Mouse (Mus musculus): ENCODE data around the gene Itsn1. TPM values are rescaled to one million over a fixed set of nuclear protein-coding genes. Genes with fewer than 3 reads are reported as not detected.

Itsn1 gene
- polyA plus RNA-seq, 1 experiment = 24.3 TPM

DNA sequence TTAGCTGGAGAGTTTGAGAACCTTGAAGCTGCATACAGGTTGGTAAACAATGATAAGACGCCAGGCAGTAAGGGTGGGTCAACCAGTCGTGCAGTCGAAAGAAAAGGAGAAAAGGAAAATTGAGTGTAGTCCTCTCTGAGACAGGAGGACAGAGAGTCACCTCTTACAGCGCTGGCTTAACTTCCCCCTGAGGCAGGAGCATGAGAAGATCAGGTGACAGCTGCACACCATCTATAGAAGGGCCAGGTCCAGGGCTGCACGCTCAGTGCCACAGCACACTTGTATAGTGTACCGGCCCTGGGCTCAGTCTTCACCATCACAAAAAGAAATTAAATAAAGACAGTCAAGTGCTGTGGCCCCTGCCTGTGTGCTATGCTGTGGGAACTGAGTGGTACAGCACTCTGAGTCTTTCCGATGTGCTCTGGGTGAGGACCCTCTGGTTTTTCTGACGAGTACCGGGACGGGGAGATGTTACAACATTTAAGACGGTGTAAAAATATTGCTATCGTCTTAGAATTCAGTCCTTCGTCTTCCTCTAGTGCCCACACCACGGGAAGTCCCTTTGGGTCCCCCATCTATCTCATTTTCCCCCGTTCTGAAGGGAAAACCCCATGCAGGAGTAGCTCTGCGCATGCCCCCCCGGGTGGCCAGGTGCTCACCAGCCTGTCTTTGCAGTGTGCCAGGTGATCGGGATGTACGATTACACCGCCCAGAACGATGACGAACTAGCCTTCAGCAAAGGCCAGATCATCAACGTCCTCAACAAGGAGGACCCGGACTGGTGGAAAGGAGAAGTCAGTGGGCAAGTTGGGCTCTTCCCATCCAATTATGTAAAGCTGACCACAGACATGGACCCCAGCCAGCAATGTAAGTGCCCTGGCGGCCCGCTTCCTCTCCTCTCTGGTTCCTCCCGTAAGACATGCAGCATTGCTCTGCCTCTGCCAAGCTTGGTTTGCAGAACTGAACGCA, 140.1 kb downstream of the Itsn1 start:
- peaks cover 10% of the 10 kb centered on the region for H3K36me3 ChIP-seq (ENCODE audit: control insufficient read depth, insufficient read depth)

DNA sequence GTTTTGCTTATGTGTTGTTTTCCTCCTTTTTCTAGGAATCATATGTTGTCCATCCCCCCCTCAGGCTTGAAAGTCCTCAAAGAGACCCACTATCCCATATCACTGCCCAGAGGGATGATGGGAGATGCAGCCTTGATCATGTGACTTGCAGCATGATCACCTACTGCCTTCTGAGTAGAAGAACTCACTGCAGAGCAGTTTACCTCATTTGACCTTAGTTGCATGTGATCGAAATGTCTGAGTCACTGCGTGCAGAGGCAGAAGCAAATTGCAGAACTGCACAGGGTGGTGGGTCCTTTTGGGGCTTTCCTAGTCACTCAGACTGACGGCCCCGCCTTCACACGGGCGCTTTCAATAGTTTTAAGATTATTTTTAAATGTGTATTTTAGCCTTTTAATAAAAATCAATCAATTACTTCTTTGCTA, 141.1 kb downstream of the Itsn1 start:
- H3K4me3 ChIP-seq (ENCODE audit: insufficient read depth, poor library complexity, severe bottlenecking) = no peak overlapping the region
- no peak overlapping the region for H3ac ChIP-seq (ENCODE audit: control insufficient read depth, insufficient read length, low read depth)

More for the DNA sequence above, 140.1 kb downstream of the Itsn1 start:
- H3K79me3 ChIP-seq (ENCODE audit: low read depth) = no peaks in the 10 kb centered on the region
- TF ChIP-seq USF1 (IDR thresholded peaks at IDR 0.05; ENCODE audit: low read depth) (no peak), CEBPB (IDR thresholded peaks at IDR 0.05; ENCODE audit: low read depth) (no peak), CTCF (IDR thresholded peaks at IDR 0.05; ENCODE audit: control insufficient read depth, insufficient read depth, insufficient read length) (no peak), MYOG (IDR thresholded peaks at IDR 0.05; ENCODE audit: control insufficient read depth, extremely low read depth, insufficient read length) (no peak), MYOD1 (IDR thresholded peaks at IDR 0.05; ENCODE audit: control insufficient read depth, insufficient read length, low read depth) (no peak), MAX (IDR thresholded peaks at IDR 0.05) (no peak), FOSL1 (IDR thresholded peaks at IDR 0.05; ENCODE audit: insufficient read depth, low read length, poor library complexity, severe bottlenecking) (no peak)
- no peaks in the 10 kb centered on the region for H3K79me2 ChIP-seq (ENCODE audit: control insufficient read depth, insufficient read depth)
- no peak overlapping the region for H3ac ChIP-seq (ENCODE audit: control insufficient read depth, insufficient read length, low read depth)
- no peak overlapping the region for H3K4me3 ChIP-seq (ENCODE audit: insufficient read depth, poor library complexity, severe bottlenecking)
- no peaks in the 10 kb centered on the region for H3K27me3 ChIP-seq (ENCODE audit: control insufficient read depth, insufficient read depth, insufficient read length)

DNA sequence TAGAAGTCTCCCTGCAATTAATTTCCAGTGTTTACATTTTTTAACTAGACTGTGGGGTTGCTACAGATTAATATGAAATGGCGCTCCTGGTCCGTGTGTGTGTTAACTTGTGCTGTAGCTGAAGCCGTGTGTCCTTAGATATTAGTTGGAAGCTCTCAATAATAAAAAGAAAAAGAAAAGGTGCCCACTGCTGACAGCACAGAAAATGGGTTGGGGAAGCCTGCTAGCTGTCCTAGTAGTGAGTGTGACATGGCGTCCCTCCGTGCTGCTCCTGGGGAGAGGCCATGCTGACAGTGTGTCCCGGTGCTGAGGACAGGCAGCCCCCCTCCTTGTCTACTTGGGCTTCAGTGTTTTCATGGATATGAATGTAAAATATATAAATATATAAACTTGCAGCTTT, 142.1 kb downstream of the Itsn1 start:
- no peaks in the 10 kb centered on the region for H3K27me3 ChIP-seq (ENCODE audit: control insufficient read depth, insufficient read depth, insufficient read length)
- H3K79me3 ChIP-seq (ENCODE audit: low read depth) = no peaks in the 10 kb centered on the region
- peaks cover 8% of the 10 kb centered on the region for H3K36me3 ChIP-seq (ENCODE audit: control insufficient read depth, insufficient read depth)
- no peaks in the 10 kb centered on the region for H3K79me2 ChIP-seq (ENCODE audit: control insufficient read depth, insufficient read depth)
- H3ac ChIP-seq (ENCODE audit: control insufficient read depth, insufficient read length, low read depth) = no peak overlapping the region
- H3K4me3 ChIP-seq (ENCODE audit: insufficient read depth, poor library complexity, severe bottlenecking) = no peak overlapping the region
- TF ChIP-seq CTCF (IDR thresholded peaks at IDR 0.05; ENCODE audit: control insufficient read depth, insufficient read depth, insufficient read length) (no peak), CEBPB (IDR thresholded peaks at IDR 0.05; ENCODE audit: low read depth) (no peak), MYOG (IDR thresholded peaks at IDR 0.05; ENCODE audit: control insufficient read depth, extremely low read depth, insufficient read length) (no peak), FOSL1 (IDR thresholded peaks at IDR 0.05; ENCODE audit: insufficient read depth, low read length, poor library complexity, severe bottlenecking) (no peak), USF1 (IDR thresholded peaks at IDR 0.05; ENCODE audit: low read depth) (no peak), MAX (IDR thresholded peaks at IDR 0.05) (no peak), MYOD1 (IDR thresholded peaks at IDR 0.05; ENCODE audit: control insufficient read depth, insufficient read length, low read depth) (no peak)

More for the DNA sequence above, 141.1 kb downstream of the Itsn1 start:
- no peaks in the 10 kb centered on the region for H3K79me3 ChIP-seq (ENCODE audit: low read depth)
- no peak for TF ChIP-seq USF1 (IDR thresholded peaks at IDR 0.05; ENCODE audit: low read depth)
- H3K36me3 ChIP-seq (ENCODE audit: control insufficient read depth, insufficient read depth) = peaks cover 8% of the 10 kb centered on the region
- H3K27me3 ChIP-seq (ENCODE audit: control insufficient read depth, insufficient read depth, insufficient read length) = no peaks in the 10 kb centered on the region
- no peaks in the 10 kb centered on the region for H3K79me2 ChIP-seq (ENCODE audit: control insufficient read depth, insufficient read depth)

DNA sequence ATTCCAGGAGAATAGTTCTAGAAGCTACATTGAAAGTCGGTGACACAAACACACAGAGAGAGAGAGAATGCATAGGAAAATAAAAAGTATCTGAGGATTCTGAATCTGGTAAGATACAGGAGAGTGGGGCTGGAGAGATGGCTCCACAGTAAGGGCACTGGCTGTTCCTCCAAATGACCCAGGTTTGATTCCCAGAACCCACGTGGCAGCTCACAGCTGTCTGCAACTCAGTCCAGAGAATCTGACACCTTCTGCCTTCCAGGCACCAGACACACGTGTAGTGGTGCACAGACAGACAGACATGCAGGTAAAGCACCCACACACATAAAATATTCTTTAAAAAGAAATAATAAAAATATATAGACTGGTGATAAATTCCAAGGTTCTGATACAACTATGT, 144.6 kb downstream of the Itsn1 start:
- TF ChIP-seq MAX (IDR thresholded peaks at IDR 0.05) (no peak), MYOD1 (IDR thresholded peaks at IDR 0.05; ENCODE audit: control insufficient read depth, insufficient read length, low read depth) (no peak), CTCF (IDR thresholded peaks at IDR 0.05; ENCODE audit: control insufficient read depth, insufficient read depth, insufficient read length) (no peak), FOSL1 (IDR thresholded peaks at IDR 0.05; ENCODE audit: insufficient read depth, low read length, poor library complexity, severe bottlenecking) (no peak), MYOG (IDR thresholded peaks at IDR 0.05; ENCODE audit: control insufficient read depth, extremely low read depth, insufficient read length) (no peak), CEBPB (IDR thresholded peaks at IDR 0.05; ENCODE audit: low read depth) (no peak), USF1 (IDR thresholded peaks at IDR 0.05; ENCODE audit: low read depth) (no peak)
- Histone ChIP-seq H3K27me3 (ENCODE audit: control insufficient read depth, insufficient read depth, insufficient read length) (no peaks in the 10 kb centered on the region), H3K79me3 (ENCODE audit: low read depth) (no peaks in the 10 kb centered on the region), H3K36me3 (ENCODE audit: control insufficient read depth, insufficient read depth) (peaks cover 5% of the 10 kb centered on the region), H3ac (ENCODE audit: control insufficient read depth, insufficient read length, low read depth) (no peak overlapping the region), H3K79me2 (ENCODE audit: control insufficient read depth, insufficient read depth) (no peaks in the 10 kb centered on the region), H3K4me3 (ENCODE audit: insufficient read depth, poor library complexity, severe bottlenecking) (no peak overlapping the region)

DNA sequence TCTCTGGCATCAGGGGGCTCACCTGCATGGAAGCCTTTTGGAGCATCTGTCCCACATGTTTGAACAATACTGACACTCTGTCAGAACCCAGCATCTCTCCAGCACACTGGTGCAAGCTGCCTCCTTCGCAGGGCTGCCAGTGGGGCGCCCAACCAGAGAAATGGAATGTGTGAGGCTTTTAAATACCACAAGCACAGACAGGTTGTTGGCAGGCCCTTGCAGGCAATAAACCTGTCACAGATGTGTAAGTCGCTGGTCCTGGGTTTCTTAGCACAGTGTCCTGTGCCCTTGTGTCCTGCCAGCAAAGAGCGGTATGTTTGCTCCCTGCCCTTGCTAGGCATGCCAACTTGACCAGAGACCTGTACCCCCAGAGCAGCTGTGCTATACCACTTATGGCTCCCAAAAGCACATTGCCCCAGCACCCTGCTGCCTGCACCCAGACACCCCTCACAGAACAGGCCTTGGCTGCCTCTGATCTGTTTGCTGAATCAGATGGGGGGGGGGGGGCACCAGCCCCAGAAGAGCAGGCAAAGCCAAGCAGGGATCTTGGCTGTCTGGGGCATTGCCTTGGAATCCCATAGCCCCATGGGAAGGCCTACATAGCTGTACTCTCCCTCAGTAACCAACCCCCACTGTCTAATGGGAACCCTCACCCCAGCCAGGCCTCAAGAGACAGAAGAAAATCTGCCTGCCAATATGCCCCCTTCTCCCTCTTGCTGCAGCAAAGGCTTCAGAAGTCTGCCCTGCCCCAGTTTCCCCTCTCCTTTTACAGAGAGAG, 146.7 kb downstream of the Itsn1 start:
- Histone ChIP-seq H3K4me3 (ENCODE audit: insufficient read depth, poor library complexity, severe bottlenecking) (no peak overlapping the region), H3K36me3 (ENCODE audit: control insufficient read depth, insufficient read depth) (peaks cover 4% of the 10 kb centered on the region), H3K79me2 (ENCODE audit: control insufficient read depth, insufficient read depth) (no peaks in the 10 kb centered on the region), H3K27me3 (ENCODE audit: control insufficient read depth, insufficient read depth, insufficient read length) (no peaks in the 10 kb centered on the region), H3ac (ENCODE audit: control insufficient read depth, insufficient read length, low read depth) (no peak overlapping the region), H3K79me3 (ENCODE audit: low read depth) (no peaks in the 10 kb centered on the region)
- no peak for TF ChIP-seq MYOG (IDR thresholded peaks at IDR 0.05; ENCODE audit: control insufficient read depth, extremely low read depth, insufficient read length)
